Comparison of ENCODE assay signal across 12 mouse cellular contexts in genomic region chr5:118673859-118674258, GRCm38 (mm10).
DNase-seq lines count a peak whose midpoint lies in the region; ATAC-seq lines count a peak whose summit lies in the region.
"Had no signal": no experiment of that assay in that cellular context is flagged by ENCODE, and none has a peak within 500 bp of the region (broad histone marks: within the 10 kb centered on the region; RNA-seq: fewer than 3 reads in every experiment).

No protein-coding gene starts in this region.

- no peaks in the 10 kb centered on the region for H3K36me3 ChIP-seq in intestine, embryonic 14.5 days (ENCODE audit: control insufficient read depth, insufficient read depth, low read length)
- H3K36me3 ChIP-seq in intestine, embryonic 15.5 days = no peaks in the 10 kb centered on the region
- H3K36me3 ChIP-seq in embryonic facial prominence, embryonic 10.5 days (replicated peaks) = no peaks in the 10 kb centered on the region; the same call in 1 of the 2 replicates
- no peaks in the 10 kb centered on the region for H3K36me3 ChIP-seq in hindbrain, embryonic 13.5 days
- no peaks in the 10 kb centered on the region for H3K36me3 ChIP-seq in kidney, embryonic 14.5 days (ENCODE audit: control insufficient read depth, insufficient read depth, low read length)

- no peak for DNase-seq in intestine, embryonic 14.5 days (ENCODE audit: low spot score)
- DNase-seq in MN1 (ENCODE audit: low spot score) = peak; percentile 23
- no peak for DNase-seq in embryonic facial prominence, embryonic 10.5 days (ENCODE audit: low spot score)
- DNase-seq in right cerebral cortex, adult 2 months (ENCODE audit: low spot score in 2 of 2) = no peak
- DNase-seq: kidney, postnatal 10 days; lung, adult 18-20 months had no signal

- H3K9ac ChIP-seq in intestine, embryonic 14.5 days (ENCODE audit: low read length) = no peak overlapping the region
- H3K9ac ChIP-seq in intestine, embryonic 15.5 days = no peak overlapping the region
- H3K9ac ChIP-seq in hindbrain, embryonic 13.5 days = no peak overlapping the region
- no peak overlapping the region for H3K9ac ChIP-seq in kidney, embryonic 14.5 days (ENCODE audit: low read depth, low read length)

- H3K27me3 ChIP-seq in intestine, embryonic 14.5 days (replicated peaks; ENCODE audit: control insufficient read depth, insufficient read depth, low read length) = no peaks in the 10 kb centered on the region
- no peaks in the 10 kb centered on the region for H3K27me3 ChIP-seq in intestine, embryonic 15.5 days (replicated peaks)
- no peaks in the 10 kb centered on the region for H3K27me3 ChIP-seq in embryonic facial prominence, embryonic 10.5 days (replicated peaks; ENCODE audit: low read depth, poor library complexity, severe bottlenecking)
- no peaks in the 10 kb centered on the region for H3K27me3 ChIP-seq in hindbrain, embryonic 13.5 days
- no peaks in the 10 kb centered on the region for H3K27me3 ChIP-seq in kidney, embryonic 14.5 days (ENCODE audit: control insufficient read depth, insufficient read depth, low read length)
- H3K27me3 ChIP-seq: megakaryocyte, embryonic 14.5 days had no signal

- 42% methylated on average over 5 of the region's 5 CpGs for WGBS in intestine, embryonic 14.5 days
- 39% methylated on average over 5 of the region's 5 CpGs for WGBS in intestine, embryonic 15.5 days
- WGBS in embryonic facial prominence, embryonic 10.5 days = 57% methylated on average over 5 of the region's 5 CpGs
- 26% methylated on average over 5 of the region's 5 CpGs for WGBS in hindbrain, embryonic 13.5 days
- WGBS in kidney, embryonic 14.5 days = 28% methylated on average over 5 of the region's 5 CpGs

- H3K27ac ChIP-seq in intestine, embryonic 14.5 days (ENCODE audit: low read depth) = 0 out of 2 replicates have a peak overlapping the region, but pooled peaks have one; percentile 11
- no peak overlapping the region for H3K27ac ChIP-seq in intestine, embryonic 15.5 days
- 0 out of 2 replicates have a peak overlapping the region, but pooled peaks have one; percentile 22 for H3K27ac ChIP-seq in embryonic facial prominence, embryonic 10.5 days (replicated peaks)
- peak overlapping the region; percentile 69 for H3K27ac ChIP-seq in hindbrain, embryonic 13.5 days
- H3K27ac ChIP-seq in kidney, embryonic 14.5 days (ENCODE audit: low read depth, low read length) = no peak overlapping the region
- H3K27ac ChIP-seq: stomach, postnatal 0 days had no signal

- H3K4me2 ChIP-seq in intestine, embryonic 14.5 days (ENCODE audit: low read length) = no peak overlapping the region
- no peak overlapping the region for H3K4me2 ChIP-seq in intestine, embryonic 15.5 days (replicated peaks)
- H3K4me2 ChIP-seq in hindbrain, embryonic 13.5 days = no peak overlapping the region
- H3K4me2 ChIP-seq in kidney, embryonic 14.5 days (replicated peaks; ENCODE audit: low read depth, low read length) = no peak overlapping the region

- no peaks in the 10 kb centered on the region for H3K9me3 ChIP-seq in intestine, embryonic 14.5 days (ENCODE audit: control insufficient read depth, low read length)
- H3K9me3 ChIP-seq in intestine, embryonic 15.5 days = no peaks in the 10 kb centered on the region
- no peaks in the 10 kb centered on the region for H3K9me3 ChIP-seq in embryonic facial prominence, embryonic 10.5 days
- no peaks in the 10 kb centered on the region for H3K9me3 ChIP-seq in hindbrain, embryonic 13.5 days
- H3K9me3 ChIP-seq in kidney, embryonic 14.5 days (ENCODE audit: control insufficient read depth, low read length) = no peaks in the 10 kb centered on the region
- H3K9me3 ChIP-seq: megakaryocyte, embryonic 14.5 days had no signal

- ATAC-seq in intestine, embryonic 14.5 days (replicated peaks; ENCODE audit: low FRiP score, low TSS enrichment, low read depth) = no peak
- ATAC-seq in intestine, embryonic 15.5 days = no peak
- ATAC-seq in hindbrain, embryonic 13.5 days (ENCODE audit: low FRiP score) = no peak
- no peak for ATAC-seq in erythroblast, adult 5-6 weeks (replicated peaks; ENCODE audit: low FRiP score, poor library complexity, severe bottlenecking)
- ATAC-seq in kidney, embryonic 14.5 days (ENCODE audit: low FRiP score, low TSS enrichment) = no peak

- H3K4me1 ChIP-seq in intestine, embryonic 14.5 days (replicated peaks; ENCODE audit: control insufficient read depth, insufficient read depth, low read length) = peaks cover 38% of the 10 kb centered on the region
- H3K4me1 ChIP-seq in intestine, embryonic 15.5 days (replicated peaks) = peaks cover 35% of the 10 kb centered on the region
- peaks cover 80% of the 10 kb centered on the region for H3K4me1 ChIP-seq in embryonic facial prominence, embryonic 10.5 days
- H3K4me1 ChIP-seq in hindbrain, embryonic 13.5 days (replicated peaks) = peaks cover 82% of the 10 kb centered on the region
- peaks cover 51% of the 10 kb centered on the region for H3K4me1 ChIP-seq in kidney, embryonic 14.5 days (ENCODE audit: control insufficient read depth, insufficient read depth, low read length)

- no peak overlapping the region for H3K4me3 ChIP-seq in intestine, embryonic 14.5 days (ENCODE audit: low read depth, low read length)
- no peak overlapping the region for H3K4me3 ChIP-seq in intestine, embryonic 15.5 days (replicated peaks)
- H3K4me3 ChIP-seq in embryonic facial prominence, embryonic 10.5 days = no peak overlapping the region
- no peak overlapping the region for H3K4me3 ChIP-seq in hindbrain, embryonic 13.5 days
- H3K4me3 ChIP-seq in kidney, embryonic 14.5 days (ENCODE audit: low read length) = no peak overlapping the region
- H3K4me3 ChIP-seq: megakaryocyte, embryonic 14.5 days had no signal

Comparison
In these comparisons a context has a peak if more than half of its experiments do, and no peak if none do; other contexts are left out.
1. H3K27ac ChIP-seq: peak in intestine, embryonic 14.5 days (single experiment), embryonic facial prominence, embryonic 10.5 days (single experiment) and hindbrain, embryonic 13.5 days (single experiment); none in intestine, embryonic 15.5 days (single experiment) and kidney, embryonic 14.5 days (single experiment).